Mouse (Mus musculus) G1E (cell line): ENCODE data around the gene Camk2g.
A peak's percentile ranks its signal among the peaks of the same experiment; 100 is the strongest.

Experiments used
- CTCF ChIP-seq: IDR thresholded peaks from 2 replicates; pipeline ENCODE4 v1.5.1; 2012; ENCODE audit warnings: low read depth, low read length, inconsistent platforms, mixed read lengths
- TAL1 ChIP-seq: conservative IDR thresholded peaks from 2 replicates; pipeline ENCODE4 v1.6.1; 2012; ENCODE audit warnings: low read depth, low read length, inconsistent platforms, mixed read lengths

- peak; percentile 97 for TF ChIP-seq CTCF
- no peak for TF ChIP-seq TAL1
Observed at GRCm38 (mm10) chr14:20803606-20803938, 9.7 kb upstream of the Camk2g start.
